Mouse (Mus musculus) heart, postnatal 14 days (tissue): ENCODE measurements around the gene Plac8. TPM values are rescaled to one million over a fixed set of nuclear protein-coding genes. Genes with fewer than 3 reads are reported as not detected.

Source experiments
- DNase-seq, 2 experiments: peaks; one replicate each; pipeline ENCODE4 v3.0.0; 2021 to 2022
- intact Hi-C: fragments of 180-260 bp; cut with DNase I; formaldehyde crosslinking; loops from one replicate; pipeline ENCODE4 v1.15.1; 2025
- total RNA-seq, 2 experiments: library from RNA; stranded (reverse); gene quantifications; 2 replicates each; pipeline ENCODE4 v1.2.3; 2021

Plac8 gene
- total RNA-seq, 2 experiments from 2014 or later = 1.5 to 2.4 TPM

DNA sequence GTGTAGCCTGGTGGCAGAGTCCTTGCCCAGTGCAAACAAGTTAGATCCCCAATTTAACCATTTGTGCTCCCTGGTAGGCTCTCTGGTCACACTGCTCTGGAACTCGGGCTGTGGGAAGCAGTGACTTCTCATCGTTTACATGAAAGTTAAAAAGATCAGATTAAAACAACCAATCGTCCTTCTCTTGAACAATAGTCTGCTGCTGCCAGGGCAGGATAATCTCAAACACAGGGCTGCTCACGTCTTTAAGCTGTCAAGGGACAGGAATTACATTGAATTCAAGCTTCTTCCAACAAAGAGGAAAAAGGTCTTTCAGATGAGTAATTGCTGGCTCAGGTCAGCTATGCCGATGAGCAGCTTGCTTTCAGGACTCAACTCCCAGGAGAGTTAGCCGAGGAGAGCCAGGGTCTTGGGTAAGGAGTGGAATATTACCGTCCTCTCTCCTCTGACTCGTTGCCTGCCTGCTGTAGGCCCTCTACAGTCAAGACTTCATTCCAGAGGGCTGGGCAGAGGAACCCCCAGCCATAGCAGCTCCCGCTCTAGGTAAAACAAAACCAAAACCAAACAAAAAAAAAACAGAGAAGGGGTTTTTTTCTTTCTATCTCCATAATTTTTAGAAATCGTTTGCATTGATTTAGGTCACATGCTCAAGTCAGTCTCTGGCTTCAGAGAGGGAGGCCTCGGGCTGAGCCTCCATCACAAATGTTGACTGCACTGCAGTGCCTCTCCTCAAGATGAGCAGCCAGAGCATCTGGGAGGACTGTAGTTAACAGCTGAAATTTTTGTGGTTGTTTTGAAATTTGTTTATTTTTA lies 9.8 kb upstream of the Plac8 start:
- intact Hi-C loops = no loop called here
- DNase-seq = no peak

DNA sequence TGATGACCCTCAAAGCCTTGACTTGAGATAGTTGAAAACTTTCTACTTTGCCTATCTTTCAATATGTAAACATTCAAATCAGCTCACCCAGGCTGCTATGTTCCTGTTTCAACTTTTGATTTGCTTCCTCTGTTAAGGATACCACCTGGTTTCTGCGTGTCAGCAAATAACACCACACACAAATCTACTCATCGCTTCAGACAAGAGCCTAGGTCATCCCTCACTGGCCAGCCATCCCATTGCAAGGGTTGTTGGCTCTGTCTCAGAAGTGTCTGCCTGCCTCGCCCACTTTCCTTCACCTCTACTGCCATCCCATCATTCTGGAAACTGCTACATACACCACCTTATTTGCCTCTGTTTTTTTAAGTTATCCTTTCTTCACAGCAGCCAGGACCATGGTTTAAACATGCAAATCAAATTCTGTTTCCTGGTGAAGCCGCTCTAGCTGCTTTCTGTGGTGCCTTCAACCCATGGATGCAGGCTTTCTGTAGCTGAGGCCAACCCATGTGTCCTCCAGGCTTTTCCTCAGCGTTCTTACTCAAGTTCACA lies 6.9 kb upstream of the Plac8 start:
- intact Hi-C loops = no loop called here
- DNase-seq = no peak

- no peak for DNase-seq
- intact Hi-C loops = no loop called here
These were observed 2.7 kb upstream of the Plac8 start for GRCm38 (mm10) chr5:100574771-100575170.

GRCm38 (mm10) chr5:100573256-100573655 lies 1.2 kb upstream of the Plac8 start:
- intact Hi-C loops = no loop called here
- no peak for DNase-seq

DNA sequence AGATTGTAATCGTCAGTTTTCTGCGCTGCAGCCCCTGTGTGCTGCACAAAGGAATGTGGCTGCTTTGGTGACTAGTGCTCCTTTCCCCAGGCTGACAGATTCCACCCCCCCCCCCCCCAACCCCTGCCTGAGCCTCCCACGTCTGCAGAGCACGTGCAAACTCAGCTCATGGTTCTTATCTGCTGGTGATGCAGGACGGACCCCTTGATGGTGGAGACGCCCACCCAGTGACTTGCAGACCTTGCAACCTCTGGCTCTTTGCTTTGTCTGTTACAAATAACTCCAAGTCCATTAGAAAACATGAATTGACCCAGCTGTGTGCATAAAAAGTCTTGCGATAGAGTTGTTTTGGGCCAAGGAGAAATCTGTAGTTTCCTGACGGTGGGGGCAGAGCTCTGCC lies 1.3 kb downstream of the Plac8 start:
- intact Hi-C loops = no loop called here
- no peak for DNase-seq

- DNase-seq = no peak
- intact Hi-C loops = no loop called here
These were observed 1.9 kb downstream of the Plac8 start for GRCm38 (mm10) chr5:100569997-100570595.

GRCm38 (mm10) chr5:100569250-100569934 lies 2.7 kb downstream of the Plac8 start:
- intact Hi-C loops = no loop called here
- DNase-seq = no peak

DNA sequence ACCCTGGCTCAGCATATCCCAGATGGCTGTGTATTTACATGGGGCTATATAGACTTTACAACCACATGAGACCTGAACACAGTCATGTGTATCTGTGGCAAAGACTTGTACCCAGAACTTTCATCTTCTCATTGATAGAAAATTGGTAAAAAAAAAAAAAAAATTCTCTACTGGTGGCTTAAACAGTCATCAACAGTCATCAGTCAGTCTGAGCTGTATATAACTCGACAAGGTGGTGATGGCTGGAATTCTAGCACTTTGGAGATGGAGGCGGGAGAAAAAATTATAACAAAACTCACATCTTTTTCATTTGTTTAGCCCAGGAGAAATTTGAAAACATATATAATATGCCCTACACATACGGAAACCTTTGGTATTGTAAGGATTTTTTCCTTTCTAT lies 3.2 kb downstream of the Plac8 start:
- intact Hi-C loops = no loop called here
- DNase-seq = no peak

DNA sequence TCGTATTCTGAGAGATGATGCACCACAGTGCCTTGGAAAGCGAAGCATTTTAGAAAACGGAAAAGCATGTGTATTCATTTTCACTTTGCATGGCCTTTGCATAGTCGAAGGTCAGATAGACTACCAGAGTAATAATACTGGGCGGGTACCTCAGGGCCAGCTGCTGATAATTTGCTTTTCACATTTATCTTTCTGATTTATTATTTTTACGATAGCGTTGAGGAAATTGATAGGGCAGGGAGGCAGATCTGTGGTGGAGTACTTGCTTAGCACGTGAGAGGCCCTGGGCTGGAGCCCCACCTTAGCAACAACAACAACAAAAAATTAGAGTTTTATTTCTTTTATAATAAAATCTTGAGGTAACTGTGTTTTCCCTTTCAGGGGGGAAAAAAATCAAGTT lies 3.9 kb downstream of the Plac8 start:
- intact Hi-C loops = no loop called here
- DNase-seq = no peak

GRCm38 (mm10) chr5:100567258-100568032 lies 4.6 kb downstream of the Plac8 start:
- DNase-seq = no peak
- intact Hi-C loops = no loop called here

DNA sequence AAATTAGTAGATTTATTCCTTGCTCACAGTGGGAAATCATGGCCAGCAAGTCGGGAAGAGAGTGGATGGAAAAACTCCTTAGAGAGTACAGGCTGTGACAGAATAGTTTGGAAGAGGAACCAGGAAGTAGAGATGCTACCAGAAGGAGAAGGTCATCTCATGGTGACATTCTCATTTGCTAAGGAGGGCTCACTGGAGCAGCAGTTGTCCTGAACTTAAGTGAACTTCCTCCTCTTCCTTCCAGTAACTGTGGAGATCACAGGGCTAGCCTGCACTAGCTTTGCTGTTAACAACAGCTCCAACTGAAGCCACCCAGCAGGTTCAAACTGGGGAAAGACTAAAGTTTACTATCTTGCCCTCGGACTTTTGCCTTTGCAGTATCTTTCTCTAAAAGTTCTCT lies 5.2 kb downstream of the Plac8 start:
- DNase-seq = no peak
- intact Hi-C loops = no loop called here

GRCm38 (mm10) chr5:100562702-100563101 lies 9.3 kb downstream of the Plac8 start:
- no peak for DNase-seq
- intact Hi-C loops = no loop called here

DNA sequence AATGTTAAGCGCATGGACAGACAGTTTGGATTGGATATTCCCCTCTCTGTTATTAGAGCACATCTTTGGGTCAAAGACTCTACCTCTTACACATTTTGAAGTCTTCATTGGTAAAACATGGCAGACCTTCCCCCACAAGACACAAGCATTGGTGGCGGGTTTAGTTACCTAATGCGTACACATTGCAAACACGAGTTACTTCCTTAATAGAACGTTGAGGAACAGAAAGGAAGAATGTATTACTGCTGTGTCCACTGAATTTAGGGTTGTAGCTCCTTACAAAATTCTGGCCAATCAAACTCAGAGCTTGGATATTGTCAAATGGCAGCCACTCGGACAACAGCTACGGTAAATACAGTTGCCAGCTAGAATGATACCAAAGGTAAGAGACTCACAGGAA lies 12.7 kb downstream of the Plac8 start:
- intact Hi-C loops = no loop called here
- DNase-seq = no peak

GRCm38 (mm10) chr5:100558783-100559182 lies 13.3 kb downstream of the Plac8 start:
- intact Hi-C loops = no loop called here
- no peak for DNase-seq

GRCm38 (mm10) chr5:100557537-100557936 lies 14.5 kb downstream of the Plac8 start:
- DNase-seq = no peak
- intact Hi-C loops = no loop called here

DNA sequence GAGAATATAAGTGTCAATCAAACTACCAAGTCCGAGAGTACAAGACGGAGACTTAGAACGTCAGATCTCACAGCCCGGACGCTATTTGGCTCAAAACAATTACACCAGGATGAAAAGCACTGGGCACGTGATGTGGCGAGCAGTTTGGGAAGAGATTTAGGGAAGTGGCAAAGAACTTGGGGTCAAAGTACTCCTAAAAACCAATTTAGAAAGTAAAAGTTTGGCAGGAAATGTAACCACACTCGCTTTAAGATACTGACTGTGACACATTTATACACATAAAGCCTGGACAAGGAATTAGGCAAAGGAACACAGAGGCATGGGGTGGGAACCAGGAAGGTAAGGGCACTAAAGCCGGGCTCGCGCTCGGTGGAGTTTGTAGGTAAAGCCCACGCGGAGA lies 15.0 kb downstream of the Plac8 start:
- DNase-seq = no peak
- intact Hi-C loops = no loop called here

DNA sequence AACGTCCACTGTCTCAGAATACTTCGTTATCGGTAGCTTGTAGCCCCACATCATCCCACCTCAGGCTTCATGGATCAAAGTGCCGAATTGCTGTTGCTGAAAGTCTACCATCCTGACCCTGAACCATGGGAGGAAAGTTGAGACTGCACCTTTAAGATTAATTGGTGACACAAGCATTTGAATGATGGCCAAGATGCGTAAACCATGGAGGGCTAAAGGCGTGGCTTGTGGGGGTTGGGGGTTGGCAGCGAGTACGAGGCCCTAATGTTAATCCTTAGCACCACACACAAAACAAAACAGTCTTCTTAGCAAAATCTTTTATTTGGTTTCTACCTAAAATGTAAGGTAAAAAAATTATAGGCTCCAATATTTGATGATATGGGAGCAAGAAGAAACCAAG lies 18.6 kb downstream of the Plac8 start:
- intact Hi-C loops = no loop called here
- no peak for DNase-seq

DNA sequence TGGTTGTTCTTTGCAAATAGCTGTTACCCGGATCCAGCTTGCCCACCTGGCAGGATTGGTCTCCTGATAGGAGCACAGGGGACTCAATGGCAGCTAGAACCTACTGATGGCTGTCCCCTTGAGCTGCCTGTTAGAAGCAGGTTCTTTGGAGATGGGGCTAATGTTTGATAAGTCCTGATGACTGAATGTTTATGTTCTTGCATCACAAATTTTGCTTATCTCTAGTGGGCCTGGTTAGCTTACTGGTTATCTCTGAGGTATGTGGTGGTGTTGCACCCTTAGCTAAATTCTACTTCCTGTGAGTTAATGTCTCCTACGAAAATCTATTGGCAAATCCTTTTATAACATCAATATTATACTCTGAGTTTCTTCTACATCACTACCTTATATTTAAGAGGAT lies 20.1 kb downstream of the Plac8 start:
- intact Hi-C loops = no loop called here
- DNase-seq = no peak

GRCm38 (mm10) chr5:100550151-100550550 lies 21.9 kb downstream of the Plac8 start:
- DNase-seq = no peak
- intact Hi-C loops = no loop called here

DNA sequence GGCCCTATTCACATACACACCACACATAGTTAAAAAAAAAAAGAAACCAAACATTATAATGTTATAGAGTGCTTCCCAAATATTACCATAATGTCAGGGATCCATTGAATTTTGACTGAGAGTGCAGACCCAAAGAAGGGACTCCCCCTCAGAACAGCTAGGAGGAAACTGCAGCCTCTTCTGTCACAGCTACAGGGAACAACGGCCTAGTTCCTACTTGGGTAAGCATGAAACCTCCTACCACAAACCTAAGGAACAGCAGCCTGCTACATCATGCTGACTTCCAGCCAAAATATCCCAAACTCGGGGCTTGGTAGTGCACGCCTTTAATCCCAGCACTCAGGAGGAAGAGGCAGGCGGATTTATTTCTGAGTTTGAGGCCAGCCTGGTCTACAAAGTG lies 22.7 kb downstream of the Plac8 start:
- intact Hi-C loops = loop anchor here (5.0 kb wide), 1 partner anchor 113 kb away; no protein-coding TSS in a partner anchor
- no peak for DNase-seq

DNA sequence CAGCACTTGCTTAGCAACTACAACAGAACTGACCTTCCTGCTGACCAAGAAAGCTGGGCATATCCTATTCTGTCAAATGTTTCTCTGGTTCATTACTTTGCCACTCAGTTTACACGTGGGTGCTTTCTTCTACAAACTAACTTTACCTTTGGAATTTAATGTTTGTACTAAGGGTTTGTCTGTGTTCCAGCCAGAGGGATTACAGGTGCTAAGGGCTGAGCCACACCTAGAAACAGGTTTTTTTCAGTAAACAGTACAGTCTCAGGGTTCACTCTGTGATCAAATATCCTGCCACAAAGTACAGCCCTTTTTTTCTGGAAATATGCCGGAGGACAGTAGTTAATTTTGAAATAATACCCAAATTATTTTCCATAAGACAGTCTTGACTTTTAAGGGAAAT lies 23.8 kb downstream of the Plac8 start:
- DNase-seq = no peak
- intact Hi-C loops = loop anchor here (5.0 kb wide), 1 partner anchor 114 kb away; no protein-coding TSS in a partner anchor
